In genomic region chr6:6248500-6248899, GRCm38 (mm10) we compare ENCODE assay signal across 19 mouse cellular contexts. TPM values are rescaled to one million over a fixed set of nuclear protein-coding genes. Genes with fewer than 3 reads are reported as not detected.
DNase-seq lines count a peak whose midpoint lies in the region; ATAC-seq and TF ChIP-seq lines count a peak whose summit lies in the region.
"Had no signal": no experiment of that assay in that cellular context is flagged by ENCODE, and none has a peak within 500 bp of the region (broad histone marks: within the 10 kb centered on the region; RNA-seq: fewer than 3 reads in every experiment).

No protein-coding gene starts in this region.

- H3K4me3 ChIP-seq in embryonic facial prominence, embryonic 11.5 days (ENCODE audit: low read depth, low read length) = no peak overlapping the region
- no peak overlapping the region for H3K4me3 ChIP-seq in embryonic facial prominence, embryonic 10.5 days
- no peak overlapping the region for H3K4me3 ChIP-seq in limb, embryonic 11.5 days (ENCODE audit: low read depth, low read length)
- H3K4me3 ChIP-seq in limb, embryonic 10.5 days = no peak overlapping the region
- no peak overlapping the region for H3K4me3 ChIP-seq in liver, embryonic 16.5 days (ENCODE audit: low read depth, low read length)
- H3K4me3 ChIP-seq in left cerebral cortex, adult 2 months = no peak overlapping the region
- H3K4me3 ChIP-seq: heart, embryonic 10.5 days; limb, embryonic 13.5 days; megakaryocyte, embryonic 14.5 days; neural tube, embryonic 13.5 days had no signal

- peak; percentile 3 for DNase-seq in embryonic facial prominence, embryonic 11.5 days (ENCODE audit: low spot score)
- no peak for DNase-seq in embryonic facial prominence, embryonic 10.5 days (ENCODE audit: low spot score)
- no peak for DNase-seq in limb, embryonic 11.5 days (ENCODE audit: low spot score)
- no peak for DNase-seq in limb, embryonic 10.5 days (ENCODE audit: low spot score)
- DNase-seq in embryo, embryonic 11 days = peak; percentile 30
- DNase-seq in adrenal gland, postnatal 4 days (ENCODE audit: low spot score in 2 of 2) = no peak
- DNase-seq in left cerebral cortex, adult 2 months (ENCODE audit: extremely low spot score in 1 of 2, low spot score in 2 of 2) = no peak
- DNase-seq: cerebellum, adult 11-12 months; gastrocnemius, postnatal 25 days; heart, postnatal 14 days; thymus, postnatal 25 days had no signal

- no peak overlapping the region for H3K9ac ChIP-seq in embryonic facial prominence, embryonic 11.5 days (replicated peaks; ENCODE audit: low read length)
- H3K9ac ChIP-seq in limb, embryonic 11.5 days (ENCODE audit: low read length) = no peak overlapping the region
- H3K9ac ChIP-seq in liver, embryonic 16.5 days (ENCODE audit: low read depth, low read length) = no peak overlapping the region
- H3K9ac ChIP-seq: hindbrain, embryonic 14.5 days; limb, embryonic 13.5 days; neural tube, embryonic 13.5 days had no signal

- no peak overlapping the region for H3K27ac ChIP-seq in embryonic facial prominence, embryonic 11.5 days (replicated peaks; ENCODE audit: low read depth, low read length)
- H3K27ac ChIP-seq in embryonic facial prominence, embryonic 10.5 days (replicated peaks) = no peak overlapping the region
- no peak overlapping the region for H3K27ac ChIP-seq in limb, embryonic 11.5 days (replicated peaks; ENCODE audit: low read depth, low read length)
- H3K27ac ChIP-seq in limb, embryonic 10.5 days = no peak overlapping the region
- H3K27ac ChIP-seq in liver, embryonic 16.5 days (ENCODE audit: low read length) = no peak overlapping the region; the same call in 1 of the 2 replicates
- no peak overlapping the region for H3K27ac ChIP-seq in left cerebral cortex, adult 2 months
- H3K27ac ChIP-seq: heart, embryonic 10.5 days; hindbrain, embryonic 14.5 days; limb, embryonic 13.5 days; neural tube, embryonic 13.5 days had no signal

- H3K9me3 ChIP-seq in embryonic facial prominence, embryonic 11.5 days (replicated peaks; ENCODE audit: control insufficient read depth, low read length) = no peaks in the 10 kb centered on the region
- H3K9me3 ChIP-seq in embryonic facial prominence, embryonic 10.5 days = no peaks in the 10 kb centered on the region
- H3K9me3 ChIP-seq in limb, embryonic 11.5 days (ENCODE audit: control insufficient read depth, low read length) = no peaks in the 10 kb centered on the region
- no peaks in the 10 kb centered on the region for H3K9me3 ChIP-seq in limb, embryonic 10.5 days (replicated peaks)
- H3K9me3 ChIP-seq in liver, embryonic 16.5 days (replicated peaks; ENCODE audit: control insufficient read depth, low read length) = no peaks in the 10 kb centered on the region
- H3K9me3 ChIP-seq: heart, embryonic 10.5 days; neural tube, embryonic 13.5 days had no signal

- H3K4me1 ChIP-seq in embryonic facial prominence, embryonic 11.5 days (ENCODE audit: control insufficient read depth, insufficient read depth, low read length) = no peaks in the 10 kb centered on the region
- no peaks in the 10 kb centered on the region for H3K4me1 ChIP-seq in embryonic facial prominence, embryonic 10.5 days
- no peaks in the 10 kb centered on the region for H3K4me1 ChIP-seq in limb, embryonic 11.5 days (ENCODE audit: control insufficient read depth, insufficient read depth, low read length)
- no peaks in the 10 kb centered on the region for H3K4me1 ChIP-seq in limb, embryonic 10.5 days
- H3K4me1 ChIP-seq in liver, embryonic 16.5 days (ENCODE audit: control insufficient read depth, low read depth, low read length) = no peaks in the 10 kb centered on the region; the same call in 1 of the 2 replicates
- H3K4me1 ChIP-seq: heart, embryonic 10.5 days; limb, embryonic 13.5 days; megakaryocyte, embryonic 14.5 days; neural tube, embryonic 13.5 days had no signal

- intact Hi-C loops in left cerebral cortex, adult 2 months (cut with DNase I) = no loop called here

- no peaks in the 10 kb centered on the region for H3K36me3 ChIP-seq in embryonic facial prominence, embryonic 11.5 days (replicated peaks; ENCODE audit: control insufficient read depth, insufficient read depth, low read depth, low read length)
- no peaks in the 10 kb centered on the region for H3K36me3 ChIP-seq in embryonic facial prominence, embryonic 10.5 days (replicated peaks)
- H3K36me3 ChIP-seq in limb, embryonic 11.5 days (ENCODE audit: control insufficient read depth, insufficient read depth, low read length) = no peaks in the 10 kb centered on the region
- H3K36me3 ChIP-seq in limb, embryonic 10.5 days = no peaks in the 10 kb centered on the region
- H3K36me3 ChIP-seq in liver, embryonic 16.5 days (ENCODE audit: control insufficient read depth, insufficient read depth) = no peaks in the 10 kb centered on the region
- H3K36me3 ChIP-seq: heart, embryonic 10.5 days; limb, embryonic 13.5 days; neural tube, embryonic 13.5 days had no signal

- no peak for TF ChIP-seq CTCF in left cerebral cortex, adult 2 months (IDR thresholded peaks at IDR 0.05)

- ATAC-seq in embryonic facial prominence, embryonic 11.5 days (replicated peaks; ENCODE audit: insufficient number of reproducible peaks, low FRiP score, low TSS enrichment, low read depth) = no peak
- 0 out of 2 replicates have a peak, but pooled peaks have one; percentile 17 for ATAC-seq in limb, embryonic 11.5 days (ENCODE audit: insufficient number of reproducible peaks, low FRiP score, low TSS enrichment, low read depth)
- peak; percentile 63 for ATAC-seq in liver, embryonic 16.5 days (ENCODE audit: low read depth)
- ATAC-seq: lung, postnatal 0 days had no signal

- no peak overlapping the region for H3K4me2 ChIP-seq in embryonic facial prominence, embryonic 11.5 days (ENCODE audit: low read depth, low read length)
- H3K4me2 ChIP-seq in limb, embryonic 11.5 days (ENCODE audit: low read depth, severe bottlenecking) = no peak overlapping the region
- no peak overlapping the region for H3K4me2 ChIP-seq in liver, embryonic 16.5 days (ENCODE audit: low read depth, low read length)
- H3K4me2 ChIP-seq: hindbrain, embryonic 14.5 days; limb, embryonic 13.5 days; neural tube, embryonic 13.5 days had no signal

- no peaks in the 10 kb centered on the region for H3K27me3 ChIP-seq in embryonic facial prominence, embryonic 11.5 days (ENCODE audit: control insufficient read depth, insufficient read depth, low read length)
- H3K27me3 ChIP-seq in embryonic facial prominence, embryonic 10.5 days (replicated peaks; ENCODE audit: low read depth, poor library complexity, severe bottlenecking) = no peaks in the 10 kb centered on the region
- no peaks in the 10 kb centered on the region for H3K27me3 ChIP-seq in limb, embryonic 11.5 days (ENCODE audit: control insufficient read depth, insufficient read depth, low read length)
- H3K27me3 ChIP-seq in limb, embryonic 10.5 days (ENCODE audit: low read depth, poor library complexity, severe bottlenecking) = no peaks in the 10 kb centered on the region
- H3K27me3 ChIP-seq in liver, embryonic 16.5 days (ENCODE audit: control insufficient read depth, insufficient read depth, low read depth, low read length) = no peaks in the 10 kb centered on the region
- H3K27me3 ChIP-seq: CH12.LX; limb, embryonic 13.5 days; megakaryocyte, embryonic 14.5 days; neural tube, embryonic 13.5 days had no signal

- 53% methylated on average over 7 of the region's 7 CpGs for WGBS in embryonic facial prominence, embryonic 11.5 days
- 50% methylated on average over 7 of the region's 7 CpGs for WGBS in embryonic facial prominence, embryonic 10.5 days
- WGBS in limb, embryonic 11.5 days = 63% methylated on average over 7 of the region's 7 CpGs
- WGBS in limb, embryonic 10.5 days = 60% methylated on average over 7 of the region's 7 CpGs
- WGBS in liver, embryonic 16.5 days (ENCODE audit: insufficient replicate concordance) = 50% methylated on average over 7 of the region's 7 CpGs

RNA-seq across cellular contexts. Expression of gene Slc25a13, which starts 31.5 kb away (rescaled TPM):
- polyA plus RNA-seq in embryonic facial prominence, embryonic 11.5 days (2014; fragmentation: Nextera tagmentation; extraction: Ambion mirVana) = 42.5 and 42.8 TPM in 2 replicates
- 55.2 and 57.2 TPM in 2 replicates for polyA plus RNA-seq in embryonic facial prominence, embryonic 10.5 days (2016; fragmentation: Nextera tagmentation; extraction: Ambion mirVana)
- 50.1 and 51.2 TPM in 2 replicates for polyA plus RNA-seq in limb, embryonic 11.5 days (2014; fragmentation: Nextera tagmentation; extraction: Ambion mirVana)
- polyA plus RNA-seq in limb, embryonic 10.5 days (2016; fragmentation: Nextera tagmentation; extraction: Ambion mirVana) = 52.8 and 60.2 TPM in 2 replicates
- 55.1 and 58.7 TPM in 2 replicates for polyA plus RNA-seq in liver, embryonic 16.5 days (2015; fragmentation: Nextera tagmentation; extraction: Ambion mirVana)
- 10 to 100 TPM; 50.9 to 60.0 TPM for total RNA-seq in adrenal gland, postnatal 4 days (2021)
- total RNA-seq in left cerebral cortex, adult 2 months (2021) = 1 to 10 TPM; 2.7 to 2.9 TPM
- total RNA-seq: CH12.LX had no signal

Comparison
In these comparisons a context has a peak if more than half of its experiments do, and no peak if none do; other contexts are left out.
1. DNase-seq: peak in embryonic facial prominence, embryonic 11.5 days (single experiment) and embryo, embryonic 11 days (single experiment); none in embryonic facial prominence, embryonic 10.5 days (single experiment), limb, embryonic 11.5 days (single experiment), limb, embryonic 10.5 days (single experiment), adrenal gland, postnatal 4 days (0 of 2) and left cerebral cortex, adult 2 months (0 of 2).